Mouse (Mus musculus): ENCODE data around the gene Mtpn. TPM values are rescaled to one million over a fixed set of nuclear protein-coding genes. Genes with fewer than 3 reads are reported as not detected.

The Mtpn gene
- 10 to 100 TPM; 22.9 to 23.1 TPM for total RNA-seq (2021)
- long read RNA-seq, experiment 1, transcript Mtpn-201 (4 exons, 3,960 nt): major isoform, 11 of 14 reads
- long read RNA-seq, experiment 1, partial matches to known transcripts: 0 of 14 reads
- long read RNA-seq, experiment 1, other reads (novel, unspliced or antisense): 3 of 14 reads
- long read RNA-seq, experiment 2, transcript Mtpn-201 (4 exons, 3,960 nt): major isoform, 14 of 14 reads
- long read RNA-seq, experiment 2, partial matches to known transcripts: 0 of 14 reads
- long read RNA-seq, experiment 2, other reads (novel, unspliced or antisense): 0 of 14 reads

DNA sequence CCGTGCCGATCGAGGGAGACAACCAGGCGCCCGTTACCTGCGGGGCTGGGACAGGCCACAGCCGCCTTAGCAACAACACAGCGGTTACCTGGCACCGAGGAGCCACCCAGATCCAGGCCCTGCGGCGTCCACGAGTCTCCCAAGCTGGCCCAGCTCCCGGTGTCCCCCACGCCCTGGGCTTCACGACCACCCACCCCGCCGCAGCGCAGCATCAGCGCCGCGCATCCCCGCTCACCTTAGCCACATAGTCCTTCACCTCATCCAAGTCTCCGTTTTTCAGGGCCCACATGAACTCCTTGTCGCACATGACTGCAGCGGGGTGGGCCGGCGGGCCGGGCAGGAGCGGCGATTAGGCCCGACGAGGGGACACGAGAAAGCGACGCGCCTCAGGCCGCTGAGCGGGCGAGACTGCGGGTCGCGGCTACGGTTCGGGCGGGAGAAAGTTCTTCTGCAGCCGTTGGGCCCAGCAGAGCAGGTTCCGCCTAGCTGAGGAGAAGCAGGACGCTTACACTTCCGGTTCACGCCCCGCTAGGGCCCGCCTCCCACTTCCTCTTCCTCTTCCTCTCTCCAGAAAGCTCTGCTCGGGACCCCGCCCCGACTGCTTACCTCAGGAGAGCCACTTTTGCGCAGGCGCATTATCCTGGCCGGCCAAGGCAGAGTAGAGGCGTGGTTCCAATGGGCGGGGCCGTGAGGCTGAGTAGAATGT, at the start of gene Mtpn:
Gene Mtpn, minus strand, starts transcription at position 585 of the 706 bp plus-strand sequence.
- DNase-seq: peak; percentile 96

DNA sequence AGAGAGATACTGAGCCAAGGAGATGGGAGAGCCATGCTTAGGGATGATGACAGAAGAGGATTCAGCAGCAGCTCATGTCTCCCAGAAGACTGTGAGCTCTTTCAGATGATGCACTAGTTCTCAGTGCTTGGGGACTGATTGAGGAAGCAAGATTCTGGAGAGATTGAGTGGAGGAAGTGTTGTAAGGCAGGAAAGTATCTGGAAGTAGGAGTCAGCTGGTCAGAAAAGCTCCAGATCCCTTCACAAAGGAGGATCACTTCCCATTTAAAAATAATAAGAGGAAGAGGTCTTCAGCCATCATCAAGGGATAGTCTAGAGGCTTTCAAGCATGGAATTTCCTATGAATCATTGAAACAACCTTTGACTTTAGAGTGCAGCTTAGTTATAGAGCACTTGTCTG, 29.0 kb upstream of the Mtpn start:
- no peak for DNase-seq

DNA sequence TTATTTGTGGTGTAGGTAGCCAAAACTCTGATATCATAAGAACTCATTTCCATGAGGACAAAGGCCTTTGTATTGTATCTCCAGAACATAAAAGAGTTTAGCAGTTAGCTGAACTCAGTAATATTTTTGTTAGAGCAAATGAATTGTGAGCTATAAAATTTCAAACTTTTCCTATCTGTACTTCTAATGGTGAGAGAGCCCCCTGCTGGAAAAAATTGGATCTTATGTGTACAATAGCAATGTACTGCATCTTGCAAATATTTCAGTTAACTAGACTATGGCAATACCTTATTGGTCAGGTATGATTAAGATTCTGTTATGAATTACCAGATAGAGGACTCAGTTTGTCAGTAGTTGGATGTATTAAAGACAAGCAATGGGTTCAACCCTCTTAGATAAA, 28.1 kb upstream of the Mtpn start:
- no peak for DNase-seq

DNA sequence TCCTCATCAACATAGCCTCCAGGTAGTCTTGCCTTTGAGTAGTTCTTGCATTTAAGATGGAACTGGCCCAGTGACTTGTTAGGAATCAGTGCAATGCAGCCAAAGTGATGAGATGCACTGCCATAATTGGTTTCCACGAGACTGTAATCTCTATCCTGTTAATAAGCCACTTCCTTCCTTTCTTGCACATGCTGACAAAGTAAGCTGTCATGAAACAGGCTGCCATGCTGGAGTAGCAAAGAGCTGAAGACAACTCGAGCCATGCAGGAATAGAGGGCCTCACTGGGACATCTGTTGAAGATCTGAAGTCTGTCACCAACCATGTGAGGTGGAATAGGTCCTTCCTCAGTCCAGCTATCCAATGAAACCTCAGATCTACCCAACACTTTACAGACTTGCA, 20.3 kb upstream of the Mtpn start:
- DNase-seq: no peak

DNA sequence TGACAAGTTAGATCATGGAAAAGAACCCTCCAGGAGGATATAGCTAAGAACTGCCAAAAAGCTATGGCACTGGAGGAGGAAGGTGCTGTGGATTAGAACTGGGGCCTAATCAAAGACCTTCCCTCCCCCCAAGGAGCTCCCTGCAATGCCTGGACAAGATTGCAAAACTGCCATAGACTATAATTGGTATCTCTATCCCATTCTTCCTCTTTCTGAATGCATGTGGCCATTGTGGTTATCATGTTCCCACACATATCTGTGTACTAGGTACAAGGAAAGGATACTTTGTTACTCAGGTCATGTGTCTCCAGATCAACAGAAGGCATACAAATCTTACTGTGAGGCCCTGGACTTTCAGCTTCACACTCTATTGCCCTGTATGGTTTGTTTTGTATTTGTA, 4.7 kb upstream of the Mtpn start:
- no peak for DNase-seq

DNA sequence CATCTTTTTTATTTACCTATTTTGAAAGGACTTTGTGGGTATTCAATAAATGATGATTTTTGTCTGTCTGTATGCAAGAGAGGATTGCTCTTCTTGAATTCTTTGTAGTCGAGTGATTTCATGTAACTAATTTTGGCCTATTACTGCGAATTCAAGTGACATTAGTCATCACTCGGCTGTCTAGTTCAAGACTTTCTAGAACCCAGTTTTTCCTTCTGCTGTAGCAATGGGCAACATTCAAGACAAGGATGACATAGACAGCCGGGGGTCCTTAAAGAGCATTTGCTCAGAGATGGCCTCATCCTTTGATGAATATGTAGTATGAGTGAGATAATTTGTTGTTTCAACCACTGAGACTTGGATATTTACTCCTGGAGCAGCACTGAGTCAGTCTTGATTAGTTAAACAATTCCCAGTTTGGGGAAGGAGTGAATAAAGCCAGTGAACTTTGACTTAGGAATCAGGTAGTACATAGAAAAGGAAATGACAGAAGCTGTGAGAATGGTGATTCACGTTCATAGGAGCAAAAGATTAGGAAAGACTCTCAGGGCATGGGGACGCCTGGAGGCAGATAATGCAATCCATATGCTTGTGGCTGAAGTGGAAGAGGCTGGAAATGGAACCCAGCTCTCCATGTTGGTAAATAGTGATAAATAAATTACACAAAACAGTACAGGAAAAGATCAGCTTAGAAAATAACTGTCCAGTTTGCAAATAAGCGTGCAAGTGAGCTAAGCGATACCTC, 3.1 kb upstream of the Mtpn start:
- DNase-seq: no peak

DNA sequence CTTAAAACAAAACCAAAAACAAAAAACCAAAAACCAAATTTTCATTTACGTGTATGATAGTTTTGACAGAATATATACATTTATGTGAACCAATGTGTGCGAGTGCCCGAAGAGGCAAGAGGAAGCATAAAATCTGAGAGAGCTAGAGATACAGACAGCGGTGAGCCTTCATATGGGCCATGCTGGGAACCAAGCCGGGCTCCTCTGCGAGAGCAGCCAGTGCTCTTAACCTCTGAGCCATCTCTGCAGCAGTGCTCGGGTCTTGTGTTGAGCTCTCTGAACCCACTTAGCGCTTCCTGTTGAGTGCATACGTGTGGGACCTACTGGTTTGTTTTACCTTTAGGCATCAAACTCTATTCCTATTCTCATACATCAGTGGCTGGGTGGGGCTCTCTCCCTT, 689 bp upstream of the Mtpn start:
- DNase-seq: no peak

DNA sequence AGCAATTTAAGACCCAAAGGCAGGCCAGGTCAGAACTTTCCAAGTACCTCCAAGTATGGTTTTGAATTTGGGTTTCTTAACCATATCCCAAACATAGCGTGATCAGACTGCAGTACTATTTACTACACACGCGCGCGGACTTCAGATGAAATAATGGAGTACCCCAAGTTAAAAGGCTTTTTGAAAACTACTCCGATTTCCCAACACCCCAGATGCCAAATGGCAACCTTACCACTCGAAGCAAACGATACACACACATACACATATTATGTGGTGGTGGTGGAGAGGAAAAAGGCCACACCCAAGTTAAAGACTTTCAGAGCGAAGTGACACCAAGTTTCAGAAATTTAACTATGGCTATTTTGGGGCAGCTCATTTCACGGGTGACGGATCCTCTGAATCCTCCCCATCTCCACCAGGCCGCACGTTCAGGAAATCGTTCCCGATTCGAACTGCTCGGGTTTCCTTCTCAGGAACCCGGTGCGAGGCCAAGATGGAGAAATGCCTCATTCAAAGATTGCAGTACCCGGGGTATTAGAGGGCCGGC, 858 bp downstream of the Mtpn start:
- no peak for DNase-seq

DNA sequence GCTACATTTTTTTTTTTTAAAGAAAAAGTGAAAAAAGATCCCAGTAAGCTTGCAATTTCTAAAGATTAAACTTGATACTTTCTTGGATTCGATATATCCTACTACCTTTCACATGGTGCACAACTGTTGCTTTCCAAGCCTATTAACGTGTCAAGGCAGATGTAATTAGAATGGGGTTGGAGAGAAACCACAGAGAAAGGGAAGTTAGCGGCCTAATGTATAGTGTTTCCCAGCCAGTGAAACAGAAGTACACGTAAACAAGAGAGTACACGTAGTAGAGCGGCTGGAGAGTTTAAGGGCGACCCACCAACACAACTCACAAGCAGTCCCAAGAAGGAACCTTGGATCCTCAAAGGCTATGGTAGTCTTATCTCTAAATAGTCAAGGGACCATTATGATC, 3.7 kb downstream of the Mtpn start:
- DNase-seq: no peak

DNA sequence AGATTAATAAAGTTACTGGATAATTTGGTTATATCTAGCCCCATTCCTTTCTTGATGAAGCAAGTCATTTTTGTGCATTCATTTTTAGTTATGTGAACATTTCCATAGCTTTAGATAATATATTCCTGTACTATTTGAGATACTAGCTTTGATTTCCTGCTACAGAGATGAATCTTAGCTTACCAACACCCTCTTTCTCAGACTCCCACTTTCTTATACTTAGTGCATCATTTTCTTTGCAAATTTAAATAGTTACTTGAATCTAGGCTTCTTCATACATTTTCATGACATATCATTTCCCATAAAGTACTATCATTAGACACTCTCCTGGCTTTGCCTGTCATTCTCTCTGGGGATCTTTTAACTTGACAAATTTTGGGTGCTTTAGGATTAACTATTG, 26.3 kb downstream of the Mtpn start:
- no peak for DNase-seq

DNA sequence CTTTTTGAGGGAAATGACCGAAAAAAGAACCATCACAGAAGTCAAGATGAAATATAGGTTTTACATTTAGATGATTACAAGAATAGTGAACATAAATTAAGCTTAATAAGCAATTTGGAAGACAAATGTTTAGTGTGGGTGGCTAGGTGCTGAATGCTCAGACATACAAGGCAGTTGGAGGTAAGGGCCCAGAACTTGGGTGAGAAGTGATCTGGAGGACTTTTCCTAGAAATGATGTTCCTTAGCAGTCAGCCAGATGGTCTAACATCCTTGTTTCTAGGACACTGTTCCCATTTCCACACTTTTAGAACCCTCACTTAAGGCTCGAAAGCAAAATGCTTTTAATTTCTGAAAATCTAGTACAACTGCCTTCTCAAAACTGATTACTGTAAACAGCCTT, 34.9 kb downstream of the Mtpn start:
- no peak for DNase-seq

DNA sequence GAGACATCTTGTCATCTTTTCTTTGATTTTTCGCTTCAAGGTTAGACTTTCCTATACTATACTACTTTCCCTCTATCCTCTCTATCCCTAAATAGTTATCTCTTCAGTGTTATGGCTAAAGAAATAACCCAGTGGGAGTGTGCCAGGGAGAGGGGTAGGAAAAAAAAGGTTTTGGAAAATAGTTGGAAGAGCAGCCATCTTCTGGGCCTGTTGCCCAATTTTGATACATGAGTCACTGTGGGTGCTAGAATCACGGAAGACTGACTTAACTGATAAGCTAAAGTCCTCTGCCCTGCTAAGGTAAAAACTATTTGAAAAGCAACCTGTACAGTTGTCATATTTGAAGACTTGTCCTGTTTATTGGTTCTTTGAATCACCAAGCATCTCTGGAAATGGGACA, 36.8 kb downstream of the Mtpn start:
- no peak for DNase-seq

DNA sequence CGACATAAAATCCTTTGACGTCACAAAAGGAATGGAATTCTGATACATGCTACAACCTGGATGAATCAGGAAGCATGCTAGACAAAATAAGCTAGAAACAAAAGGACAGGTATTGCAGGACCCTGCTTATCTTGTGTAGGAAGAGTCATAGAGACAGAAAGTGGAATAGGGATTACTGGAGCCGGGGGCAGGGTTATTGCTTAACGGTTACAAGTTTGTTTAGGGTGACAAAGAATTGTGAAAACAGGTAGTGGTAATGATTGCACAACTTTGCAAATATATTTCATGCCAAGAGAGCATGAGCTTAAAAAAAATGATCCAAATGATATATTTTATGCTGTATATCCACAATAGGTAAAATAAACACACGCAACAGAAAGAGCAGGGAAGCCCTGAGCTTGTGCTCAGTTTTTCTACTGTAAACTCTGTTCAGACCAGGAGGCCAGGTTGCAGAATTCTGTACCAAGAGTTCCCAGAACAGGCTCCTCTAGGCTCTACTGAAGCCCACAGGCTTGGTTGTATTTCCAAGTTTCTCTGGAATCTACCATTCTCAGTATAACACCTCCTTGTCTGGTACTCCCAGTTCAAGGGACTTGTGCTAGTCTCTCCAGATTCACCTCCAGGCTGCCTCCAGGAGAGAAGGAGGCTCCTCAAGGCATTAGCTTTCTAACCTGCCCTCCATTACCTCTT, 39.6 kb downstream of the Mtpn start:
- no peak for DNase-seq

DNA sequence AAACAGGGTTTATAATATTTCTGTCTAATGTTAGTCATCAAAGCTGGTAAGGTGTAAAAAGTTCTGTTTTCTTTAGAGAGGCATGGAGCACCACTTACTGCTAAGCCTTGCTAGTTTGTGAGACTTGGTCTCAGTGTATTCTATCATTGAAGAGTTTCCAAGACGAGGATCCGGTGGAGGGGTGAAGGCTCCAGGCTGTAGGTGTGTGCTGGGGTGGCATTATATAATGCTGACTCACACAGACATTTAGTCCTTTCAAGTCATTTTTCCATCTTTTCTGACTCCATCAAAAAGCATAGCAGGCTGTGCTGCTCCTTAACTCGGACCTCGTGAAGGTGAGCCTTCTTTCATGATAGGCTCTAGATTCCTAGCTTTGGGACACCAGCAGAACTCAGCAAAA, 42.3 kb downstream of the Mtpn start:
- no peak for DNase-seq

DNA sequence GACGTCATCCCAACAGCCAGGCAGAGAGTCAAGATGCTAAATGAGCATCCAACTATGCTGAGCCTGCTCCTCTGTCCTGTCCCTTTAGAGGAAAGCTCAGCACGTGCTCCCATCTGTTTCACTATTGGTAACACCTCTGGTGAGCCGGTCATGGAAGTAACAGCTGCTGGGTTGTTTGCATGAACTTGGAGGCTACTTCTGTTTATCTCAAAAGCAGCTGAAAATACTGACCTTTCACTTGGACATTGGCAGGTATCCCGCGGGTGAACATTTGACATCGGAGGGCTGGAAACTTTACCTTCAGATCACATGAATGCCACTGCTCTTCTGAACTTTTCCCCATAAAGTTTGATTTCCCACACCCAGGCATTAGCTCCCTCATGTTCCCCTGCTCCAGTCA, 45.8 kb downstream of the Mtpn start:
- DNase-seq: no peak

DNA sequence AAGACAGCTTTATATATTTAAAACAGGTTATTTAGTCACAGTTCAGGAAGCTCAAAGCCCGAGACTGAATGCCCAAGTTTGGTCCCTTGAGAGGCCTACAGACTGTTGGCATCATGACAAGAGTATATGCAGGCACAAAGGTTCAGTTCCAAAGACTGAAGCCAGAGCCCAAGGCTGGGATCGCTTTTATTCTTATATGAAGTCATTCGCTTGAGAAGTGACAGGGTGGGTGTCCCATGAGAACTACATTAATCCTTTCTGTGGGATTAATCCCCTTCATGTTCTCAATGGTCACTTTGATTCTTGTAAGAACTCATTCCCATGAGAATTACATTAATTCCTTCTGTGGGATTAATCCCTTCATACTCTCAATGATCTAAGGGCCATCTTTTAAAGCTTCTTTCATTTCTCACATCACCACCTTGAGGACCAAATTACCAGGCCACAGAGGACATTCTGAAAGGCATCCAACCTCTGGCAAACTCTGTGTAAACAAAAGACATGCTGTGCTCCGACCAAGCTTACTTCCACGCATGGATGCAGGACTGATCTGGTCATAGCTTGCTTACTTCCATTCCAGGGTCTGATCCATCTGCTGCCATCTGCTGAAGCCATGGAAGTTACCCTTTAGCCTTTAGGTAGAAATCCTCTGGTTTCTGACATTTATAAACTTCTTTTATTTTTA, 59.9 kb downstream of the Mtpn start:
- no peak for DNase-seq

DNA sequence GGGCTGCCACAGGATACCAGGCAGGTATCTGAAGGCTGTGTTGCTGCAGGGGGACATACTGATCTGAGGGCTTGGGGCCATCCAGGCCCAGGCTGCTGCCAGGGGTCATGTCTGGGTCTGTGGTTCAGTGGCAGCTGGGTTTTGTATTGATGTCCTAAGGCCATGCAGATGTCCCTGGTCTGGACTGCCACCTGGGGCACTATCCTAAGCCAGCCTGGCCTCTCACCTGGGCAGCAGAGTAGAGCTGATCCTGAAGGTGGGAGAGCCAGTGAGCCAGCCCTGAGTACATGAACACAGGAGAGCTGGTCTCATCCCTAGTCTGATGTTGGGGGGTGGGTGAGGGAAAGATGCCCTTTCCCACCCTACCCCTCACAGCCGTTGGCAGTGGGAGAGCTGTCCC, 62.9 kb downstream of the Mtpn start:
- no peak for DNase-seq

DNA sequence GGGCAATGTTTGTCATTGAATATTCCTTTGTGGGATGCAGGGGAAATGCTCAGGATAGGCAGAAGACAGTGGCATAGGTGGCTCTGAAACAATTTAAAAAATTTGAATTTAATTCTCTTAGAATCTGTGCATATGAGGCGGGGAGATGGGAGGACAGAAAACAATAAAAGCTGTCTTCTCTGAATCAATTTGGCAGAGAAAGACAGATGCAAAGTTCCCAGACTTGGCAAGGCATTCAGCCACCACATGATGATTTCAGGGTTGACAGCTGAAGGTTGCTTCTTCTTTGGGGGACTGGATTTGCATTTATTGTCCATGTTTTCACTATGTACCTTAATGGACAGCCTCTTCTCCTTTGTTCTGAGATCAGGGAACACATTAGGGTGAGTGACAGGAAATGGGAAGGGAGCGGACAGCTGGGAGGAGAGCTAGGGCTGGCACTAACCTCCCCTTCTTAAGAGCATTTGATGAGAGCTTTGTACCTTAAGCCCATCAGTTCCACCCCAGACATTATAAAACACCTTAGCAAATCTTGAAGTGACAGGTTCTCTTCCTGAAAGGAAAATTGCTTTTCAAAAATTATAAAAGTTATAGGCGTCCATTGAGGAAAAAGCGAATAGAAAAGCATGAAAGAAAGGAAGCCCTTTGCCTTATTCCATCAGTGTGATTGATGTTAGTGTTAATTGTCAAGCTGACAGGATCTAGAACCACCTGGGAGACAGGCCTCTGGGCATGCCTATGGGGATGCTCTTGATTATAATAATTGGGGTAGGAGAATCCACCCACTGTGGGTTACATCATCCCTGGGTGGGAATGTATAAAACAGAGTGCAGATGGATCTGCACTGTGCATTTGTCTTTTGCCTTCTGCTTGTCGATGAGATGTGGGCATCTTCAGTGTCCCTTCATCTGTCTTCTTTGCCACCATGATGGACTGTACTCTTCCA, 76.0 kb downstream of the Mtpn start:
- DNase-seq: no peak

DNA sequence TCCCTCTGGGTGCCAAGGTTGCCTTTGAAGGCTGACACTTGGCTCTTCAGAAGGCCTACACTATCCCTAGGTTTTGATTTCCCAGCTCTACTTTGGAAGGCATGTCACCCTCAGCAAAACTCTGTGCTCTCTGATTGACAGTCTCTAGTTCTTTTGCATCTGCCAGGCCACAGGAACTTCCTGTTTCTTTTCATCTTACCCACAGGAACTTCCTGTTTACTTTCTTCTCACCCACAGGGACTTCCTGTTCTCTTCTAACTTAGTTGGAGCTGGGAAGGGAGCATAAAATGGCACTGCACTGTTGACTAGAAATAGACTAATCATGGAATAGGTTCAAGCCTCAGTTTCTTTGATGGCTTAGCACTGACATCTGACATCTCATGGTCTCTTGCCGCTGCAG, 77.2 kb downstream of the Mtpn start:
- DNase-seq: no peak
